Mouse (Mus musculus) lung, adult 2 months (tissue): ENCODE measurements around the gene Gm20696.

Experiments used
- CTCF ChIP-seq: fragments of 200-500 bp; IDR thresholded peaks from 2 replicates; pipeline ENCODE4 v1.5.1; 2011; ENCODE audit warnings: mild to moderate bottlenecking, low read length, control low read depth; ENCODE audit not compliant: insufficient read depth
- POLR2A ChIP-seq: fragments of 200-500 bp; IDR thresholded peaks from 2 replicates; pipeline ENCODE4 v1.6.1; 2011; ENCODE audit warnings: low read depth, mild to moderate bottlenecking, control low read depth, low read length, borderline replicate concordance; ENCODE audit errors: extremely low read depth

DNA sequence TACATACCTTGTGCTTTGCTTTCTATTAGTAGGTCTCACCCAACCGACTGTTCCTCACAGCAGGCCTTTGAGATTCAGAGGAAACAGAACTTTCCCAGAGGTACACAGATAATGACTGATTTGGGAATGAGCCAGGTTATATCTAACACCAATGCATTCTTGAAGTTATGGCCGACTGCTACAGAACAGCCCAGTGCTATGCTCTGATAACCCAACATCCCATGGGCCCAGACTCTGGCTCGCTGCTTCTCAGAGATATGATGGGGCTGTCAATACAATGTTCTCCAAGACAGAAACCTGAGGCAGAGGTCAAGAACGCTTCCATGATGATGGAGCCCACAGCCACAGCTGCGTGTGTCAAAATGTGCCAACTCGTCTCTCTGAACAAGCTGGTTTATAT is 21.9 kb upstream of the Gm20696 start:
- TF ChIP-seq CTCF = no peak
- no peak for TF ChIP-seq POLR2A
